Mouse (Mus musculus): ENCODE measurements around the gene Gm5089. TPM values are rescaled to one million over a fixed set of nuclear protein-coding genes. Genes with fewer than 3 reads are reported as not detected.

Gene Gm5089
- total RNA-seq, 2 experiments from 2014 or later = not detected

DNA sequence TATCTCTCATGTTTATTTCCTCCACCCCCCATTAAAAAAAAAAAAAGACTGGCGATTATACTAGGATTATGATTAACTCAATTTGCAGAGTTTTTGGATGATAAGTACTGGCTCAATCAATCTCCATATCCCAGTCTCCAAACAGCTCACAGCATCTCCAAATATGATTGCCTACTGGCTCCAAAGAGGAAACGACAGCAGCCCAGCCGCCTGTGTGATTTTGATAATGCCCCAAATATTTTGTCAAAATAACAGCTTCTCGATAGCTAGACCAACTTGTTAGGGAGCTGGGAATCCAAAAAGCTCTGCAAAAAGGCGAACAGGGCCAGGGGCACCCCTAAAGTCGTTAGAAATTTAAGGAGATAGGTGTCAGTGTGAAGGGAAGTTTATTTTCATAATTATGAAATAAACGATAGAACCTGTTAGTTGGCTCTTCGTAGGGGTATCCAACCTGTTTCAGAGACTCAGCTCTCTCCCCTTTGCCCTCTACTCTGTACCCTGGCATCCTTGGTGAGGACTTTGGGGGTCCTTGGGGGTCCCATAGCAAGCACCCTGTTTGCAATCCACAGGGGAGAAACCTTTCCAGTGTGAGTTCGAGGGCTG lies 27.2 kb upstream of the Gm5089 start:
- DNase-seq = peak in 1 of 2 experiments; percentile 32

DNA sequence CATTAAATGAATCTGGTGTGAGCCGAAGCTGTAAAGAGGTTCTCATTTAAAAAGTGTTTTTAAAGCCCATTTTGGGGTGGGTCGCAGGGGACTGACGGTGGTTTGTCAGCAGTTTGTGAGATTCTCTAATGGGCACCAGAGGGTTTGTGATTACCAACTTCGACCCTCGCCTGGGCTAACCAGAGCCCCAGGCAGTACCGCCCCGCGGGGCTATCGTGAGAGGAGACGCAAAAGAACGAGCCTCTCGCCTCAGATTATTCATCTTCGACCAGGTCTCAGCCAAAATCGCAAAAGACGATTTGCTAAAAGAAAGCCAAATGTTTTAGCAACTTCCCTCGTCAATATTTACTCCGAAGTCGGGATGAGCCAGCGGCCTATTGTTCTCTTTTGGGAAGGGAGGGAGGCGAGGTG lies 26.4 kb upstream of the Gm5089 start:
- DNase-seq = peak in 1 of 2 experiments; percentile 45

DNA sequence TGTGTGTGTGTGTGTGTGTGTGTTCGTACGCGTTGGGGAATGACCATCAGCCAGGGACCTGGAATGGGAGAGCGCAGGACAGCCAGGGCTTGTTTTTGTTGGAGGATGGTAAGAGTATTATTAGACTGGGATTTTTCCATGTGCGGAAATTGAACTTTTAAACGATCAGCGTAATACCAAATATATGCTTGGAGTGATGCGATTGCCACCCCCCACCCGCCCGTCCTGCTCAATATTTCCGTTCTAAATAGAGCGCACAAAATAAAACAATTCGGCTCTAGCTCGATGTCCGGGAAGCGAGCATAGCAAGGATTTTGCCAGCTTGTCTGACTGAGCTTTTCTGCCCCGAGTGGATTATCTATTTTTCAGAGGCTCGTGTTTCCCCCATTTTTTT lies 25.9 kb upstream of the Gm5089 start:
- no peak for DNase-seq

DNA sequence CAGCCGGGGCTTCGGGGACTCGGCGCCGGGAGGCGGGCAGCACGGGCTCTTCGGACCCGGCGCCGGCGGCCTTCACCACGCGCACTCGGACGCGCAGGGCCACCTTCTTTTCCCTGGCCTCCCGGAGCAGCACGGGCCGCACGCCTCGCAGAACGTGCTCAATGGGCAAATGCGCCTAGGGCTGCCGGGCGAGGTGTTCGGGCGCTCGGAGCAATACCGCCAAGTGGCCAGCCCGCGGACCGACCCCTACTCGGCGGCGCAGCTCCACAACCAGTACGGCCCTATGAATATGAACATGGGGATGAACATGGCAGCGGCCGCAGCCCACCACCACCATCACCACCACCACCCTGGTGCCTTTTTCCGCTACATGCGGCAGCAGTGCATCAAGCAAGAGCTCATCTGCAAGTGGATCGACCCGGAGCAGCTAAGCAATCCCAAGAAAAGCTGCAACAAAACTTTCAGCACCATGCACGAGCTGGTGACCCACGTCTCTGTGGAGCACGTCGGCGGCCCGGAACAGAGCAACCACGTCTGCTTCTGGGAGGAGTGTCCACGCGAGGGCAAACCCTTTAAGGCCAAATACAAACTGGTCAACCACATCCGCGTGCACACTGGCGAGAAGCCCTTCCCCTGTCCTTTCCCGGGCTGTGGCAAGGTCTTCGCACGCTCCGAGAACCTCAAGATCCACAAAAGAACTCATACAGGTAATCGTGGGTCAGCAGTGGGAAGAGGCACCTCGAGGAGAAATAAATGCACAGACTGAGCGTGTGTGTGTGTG lies 25.3 kb upstream of the Gm5089 start:
- DNase-seq = peak in 1 of 2 experiments; percentile 46

DNA sequence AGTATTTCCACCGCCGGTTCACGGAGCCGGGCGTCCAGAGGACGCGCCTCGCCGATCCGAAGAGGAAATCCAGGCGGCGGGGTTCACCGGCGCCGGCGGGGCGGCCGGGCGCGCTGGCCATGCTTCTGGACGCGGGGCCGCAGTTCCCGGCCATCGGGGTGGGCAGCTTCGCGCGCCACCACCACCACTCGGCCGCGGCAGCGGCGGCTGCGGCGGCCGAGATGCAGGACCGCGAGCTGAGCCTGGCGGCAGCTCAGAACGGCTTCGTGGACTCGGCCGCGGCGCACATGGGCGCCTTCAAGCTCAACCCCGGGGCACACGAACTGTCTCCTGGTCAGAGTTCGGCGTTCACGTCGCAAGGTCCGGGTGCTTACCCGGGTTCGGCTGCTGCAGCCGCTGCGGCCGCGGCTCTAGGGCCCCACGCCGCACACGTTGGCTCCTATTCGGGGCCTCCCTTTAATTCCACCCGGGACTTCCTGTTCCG lies 24.7 kb upstream of the Gm5089 start:
- peak in 1 of 2 experiments; percentile 30 for DNase-seq

DNA sequence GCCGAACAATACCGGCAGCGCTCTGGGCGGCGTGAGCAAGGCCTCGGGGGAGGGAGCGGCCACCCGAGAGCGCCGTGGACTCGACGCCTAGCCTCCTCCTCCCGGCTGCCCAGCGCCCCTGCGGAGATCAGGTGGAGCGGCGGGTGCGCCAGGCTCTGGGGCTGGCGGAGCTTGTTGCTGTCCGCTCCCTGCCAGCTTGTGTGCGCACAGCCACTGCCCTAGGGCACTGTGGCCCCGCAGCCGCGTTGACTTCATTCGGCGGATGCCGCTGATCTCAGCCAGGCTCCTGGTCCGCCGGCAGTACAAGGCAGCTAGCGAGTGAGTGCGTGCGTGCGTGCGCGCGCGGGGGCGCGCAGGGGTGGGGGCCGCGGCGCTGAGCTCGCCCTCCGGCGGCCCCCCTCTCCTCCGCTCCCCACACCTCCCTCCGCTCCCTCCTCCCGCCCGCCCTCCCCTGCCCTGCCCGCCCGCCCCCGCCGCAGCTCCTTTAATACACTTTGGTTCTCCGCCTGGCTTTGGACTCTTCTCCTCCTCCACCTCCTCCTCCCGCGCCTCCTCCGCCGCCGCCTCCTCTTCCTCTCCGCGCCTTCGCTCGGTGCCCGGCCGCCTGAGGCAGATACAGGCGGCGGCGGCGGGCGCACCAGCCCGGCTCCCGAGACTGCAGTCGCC lies 24.1 kb upstream of the Gm5089 start, which contains the start of gene Zic2:
Gene Zic2 (plus strand): TSS at position 545 of the 666 bp plus-strand sequence.
- DNase-seq = peak in 1 of 2 experiments; percentile 29

DNA sequence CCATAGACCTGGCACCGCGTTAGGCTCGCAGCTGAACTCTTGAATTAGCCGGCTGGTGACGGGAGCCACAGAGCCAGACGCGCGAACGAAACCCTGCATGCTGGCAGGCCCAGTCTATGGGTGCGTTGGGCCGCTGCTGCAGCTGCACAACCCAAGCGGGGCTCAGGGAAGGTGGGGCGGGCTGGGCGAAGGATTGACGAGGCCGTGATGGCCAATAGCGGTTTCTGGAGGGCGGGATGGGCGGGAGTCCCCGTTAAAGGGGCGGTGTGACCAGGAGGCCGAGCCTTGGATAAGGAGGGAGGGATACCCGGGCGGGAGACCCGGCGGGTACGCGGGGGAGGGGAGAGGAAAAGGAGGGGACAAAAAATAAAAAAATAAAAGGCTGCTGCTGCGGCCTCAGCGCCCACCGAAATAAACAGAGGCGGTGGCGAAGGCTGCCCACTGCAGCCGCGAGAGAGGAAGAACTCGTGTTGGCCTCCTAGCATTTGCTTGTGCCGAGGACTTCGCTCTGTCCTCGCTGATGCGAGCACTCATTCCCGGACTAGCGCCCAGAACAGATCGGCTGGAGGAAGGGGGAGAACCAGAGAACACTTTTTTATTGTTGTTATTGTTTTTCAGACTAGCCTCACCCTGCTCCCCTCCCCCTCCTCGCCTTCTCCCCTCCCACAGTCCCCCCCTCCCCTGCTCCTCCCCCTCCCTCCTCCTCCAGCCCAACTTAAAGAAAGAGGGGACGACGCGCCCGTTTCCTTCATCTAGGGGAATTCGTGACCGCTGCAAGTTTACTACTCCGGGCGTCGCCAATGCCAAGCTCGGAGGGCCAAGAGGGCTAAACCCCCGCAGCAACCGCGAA lies 23.4 kb upstream of the Gm5089 start:
- peak in 1 of 2 experiments; percentile 47 for DNase-seq

DNA sequence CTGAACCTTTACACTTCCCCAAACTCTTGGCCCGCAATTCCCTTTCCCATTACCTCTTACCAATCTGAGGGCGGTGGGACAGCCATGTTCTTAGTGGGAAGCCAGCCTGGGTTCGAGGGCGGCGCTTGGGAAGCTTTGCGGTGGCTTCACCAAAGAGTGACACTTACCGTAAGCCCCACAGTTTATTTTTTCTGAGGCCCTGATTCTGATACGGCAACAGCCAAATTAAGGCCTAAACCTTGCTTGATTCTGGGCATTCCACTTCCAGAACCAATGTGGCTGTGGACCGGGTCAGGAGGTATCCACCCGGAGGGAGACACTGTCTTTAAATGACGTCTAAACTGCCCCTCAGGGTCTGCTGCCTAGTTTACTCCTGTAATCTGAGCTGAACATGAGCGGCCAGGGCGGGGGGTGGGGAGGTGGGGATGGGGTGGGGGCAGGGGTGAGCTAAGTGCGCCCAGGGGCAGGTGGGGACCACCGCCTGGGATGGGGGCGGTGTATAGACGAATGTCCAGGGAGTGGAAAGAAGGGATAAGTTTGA lies 22.4 kb upstream of the Gm5089 start:
- DNase-seq = peak in 1 of 2 experiments; percentile 25

DNA sequence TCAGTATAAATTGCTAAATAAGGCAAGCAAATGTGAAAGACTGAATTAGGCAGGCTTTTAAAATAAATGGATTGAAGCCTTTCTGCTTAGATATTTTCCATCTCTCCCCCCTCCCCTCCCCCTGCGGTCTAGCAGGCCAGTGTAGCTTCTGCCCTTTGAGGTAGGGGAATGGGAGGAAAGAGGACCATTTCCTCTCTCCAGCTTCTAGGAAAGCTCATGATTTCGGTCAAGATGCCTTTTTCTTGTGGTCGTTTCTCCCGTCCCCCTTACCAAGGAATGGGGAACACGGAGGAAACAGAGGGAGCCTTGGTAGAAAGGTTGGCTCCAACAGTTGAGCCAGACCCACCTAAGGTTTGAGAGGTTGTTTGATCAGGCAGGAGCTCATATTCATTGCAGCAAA lies 21.7 kb upstream of the Gm5089 start:
- DNase-seq = no peak

DNA sequence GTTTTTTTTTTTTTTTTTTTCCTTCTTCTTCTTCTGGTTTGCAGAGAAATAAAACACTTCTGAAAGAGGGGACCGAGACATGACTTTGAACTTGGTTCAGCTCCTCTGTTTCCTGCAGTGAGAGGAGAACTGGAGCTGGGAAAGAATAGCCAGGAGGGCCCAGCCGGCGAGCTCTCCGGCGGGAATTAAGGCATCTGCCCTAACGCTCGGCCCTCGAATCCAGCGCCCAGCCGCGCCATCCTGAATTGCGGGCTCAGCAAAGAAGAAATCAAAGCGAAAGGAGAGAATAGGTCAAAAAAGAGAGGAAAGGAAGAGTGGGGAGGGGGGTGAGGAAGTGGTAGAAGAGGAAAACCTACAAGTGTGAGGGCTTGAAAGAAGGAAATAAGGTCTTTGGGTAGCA lies 21.2 kb upstream of the Gm5089 start:
- DNase-seq = peak in 1 of 2 experiments; percentile 37

DNA sequence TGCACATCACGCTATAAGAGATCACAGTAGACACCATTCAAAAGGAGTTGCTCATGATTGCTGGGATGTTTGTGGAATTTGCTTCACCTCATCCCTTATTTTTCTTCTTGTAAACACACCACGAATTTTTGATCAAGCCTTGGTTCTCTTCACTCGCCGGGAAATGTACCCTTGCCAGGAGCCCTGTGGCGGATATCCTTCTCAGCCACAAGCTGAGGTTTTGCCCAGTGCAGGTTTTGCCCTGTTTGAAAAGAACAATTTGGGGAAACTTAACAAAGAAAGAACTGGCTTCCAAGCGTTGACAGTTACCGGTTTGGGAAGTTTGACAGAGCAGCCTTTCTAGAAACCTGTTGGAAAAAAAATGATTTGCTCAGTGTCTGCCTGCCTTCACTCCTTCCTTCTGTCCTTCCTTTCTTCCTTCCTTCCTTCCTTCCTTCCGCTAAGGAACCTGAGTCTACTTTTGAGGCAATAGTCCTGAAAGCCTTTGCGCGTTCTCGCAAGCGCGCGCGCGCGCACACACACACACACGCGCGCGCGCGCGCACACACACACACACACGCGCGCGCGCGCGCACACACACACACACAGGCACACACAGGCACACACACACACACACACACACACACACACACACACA lies 20.7 kb upstream of the Gm5089 start:
- no peak for DNase-seq

DNA sequence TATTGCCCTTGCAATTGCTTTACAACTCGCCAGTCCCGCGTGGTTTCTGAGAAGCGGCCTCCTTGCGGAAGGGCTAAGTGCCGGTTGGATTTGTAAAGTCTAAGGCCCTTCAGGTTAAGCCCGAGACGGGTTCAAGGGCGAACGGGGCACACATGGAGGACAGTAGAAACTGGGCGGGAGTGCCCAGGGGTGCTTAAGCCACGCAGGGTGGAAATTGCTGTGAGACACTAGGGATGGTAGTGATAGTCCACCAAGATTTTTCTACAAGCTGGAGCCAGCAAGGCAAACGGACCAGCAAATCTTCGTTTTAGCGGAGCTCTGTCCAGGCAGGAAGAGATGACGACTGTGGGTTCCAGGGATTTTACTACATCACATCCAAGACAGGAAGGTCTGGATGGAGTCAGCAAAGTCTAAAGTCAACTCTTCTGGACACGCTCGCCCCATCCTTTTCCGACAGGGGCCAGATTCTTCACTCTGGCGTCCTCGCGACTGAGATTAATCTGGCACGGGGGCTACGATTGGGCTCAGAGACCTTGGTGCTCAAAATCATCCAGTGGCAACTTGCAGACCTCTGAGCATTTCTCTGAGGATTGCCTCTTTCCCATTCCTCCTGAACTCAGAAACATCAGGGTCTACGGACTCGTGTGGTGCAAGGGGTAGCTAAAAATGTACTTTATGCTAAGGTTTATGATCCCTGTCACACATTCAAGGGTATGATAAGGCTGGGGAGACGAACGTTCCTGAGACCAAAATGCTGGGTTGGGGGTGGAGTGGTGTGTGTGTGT lies 18.2 kb upstream of the Gm5089 start:
- peak in 1 of 2 experiments; percentile 17 for DNase-seq

DNA sequence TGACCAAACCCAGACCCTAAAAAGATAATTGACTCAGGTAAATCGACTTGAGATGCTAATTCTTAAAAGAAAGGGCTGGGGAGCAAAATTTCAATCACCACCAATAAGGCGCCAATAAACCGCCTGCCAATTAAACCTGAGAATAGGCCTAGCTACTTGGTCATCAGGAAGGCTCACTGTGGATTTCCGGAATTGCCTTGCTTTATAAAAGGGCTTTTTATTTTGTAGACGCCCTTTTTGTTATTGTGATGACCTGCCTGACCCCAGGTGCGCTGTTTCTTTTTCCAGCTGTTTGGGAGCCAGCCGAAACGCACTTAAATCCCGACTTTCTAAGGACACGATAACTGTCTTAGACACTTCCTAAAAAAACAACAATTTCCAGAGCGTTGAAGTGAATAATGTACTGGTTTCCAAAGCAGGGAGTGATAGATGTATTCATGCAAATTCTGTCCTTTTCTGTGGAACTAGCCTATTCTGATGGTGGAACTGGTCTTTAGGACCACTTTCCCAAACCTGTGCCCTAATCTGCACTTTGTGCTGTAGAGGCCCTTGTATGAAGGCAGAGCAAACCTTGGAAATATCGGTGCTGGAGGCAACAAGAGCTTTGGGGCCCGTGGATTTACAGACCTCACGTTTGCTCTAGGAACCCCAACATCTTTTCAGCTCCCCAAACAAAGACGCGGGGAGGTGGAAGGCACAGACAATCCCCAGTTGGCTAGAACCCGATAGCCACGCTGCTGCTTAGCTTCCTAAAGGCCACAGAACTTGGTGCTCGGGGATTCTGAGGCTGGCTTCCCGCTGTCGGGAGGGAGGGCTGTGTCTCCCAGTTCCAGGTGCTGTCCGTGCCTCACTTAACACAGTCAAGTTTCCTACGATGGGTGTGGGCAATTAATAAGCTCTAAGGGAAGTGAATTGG lies 17.3 kb upstream of the Gm5089 start:
- peak in 1 of 2 experiments; percentile 10 for DNase-seq

DNA sequence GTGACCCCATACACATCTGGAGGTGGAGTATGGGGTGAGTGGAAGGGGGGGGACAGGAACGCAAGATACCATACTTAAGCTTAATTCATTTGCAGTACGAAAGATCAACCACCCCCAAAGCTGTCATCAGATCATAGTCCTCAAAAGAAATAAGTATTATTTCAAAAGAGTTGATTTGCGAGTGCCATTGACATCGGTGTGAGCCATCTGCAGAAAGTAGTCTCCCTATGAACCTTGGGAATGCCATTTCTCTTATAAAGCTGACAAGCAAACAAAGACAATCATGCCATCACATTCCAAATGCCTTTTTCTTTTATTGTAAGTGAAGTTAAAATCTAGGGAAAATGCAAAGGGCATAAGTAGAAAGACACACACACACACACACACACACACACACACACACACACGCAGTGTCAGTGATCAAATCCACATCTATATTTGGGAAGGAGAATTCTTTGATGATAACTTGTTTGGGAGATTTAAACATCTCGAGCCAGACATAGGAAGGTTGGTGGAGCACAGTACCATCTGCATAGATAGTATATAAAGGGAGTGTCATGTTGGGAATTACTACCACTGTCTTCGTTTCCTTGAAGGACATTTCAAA lies 15.9 kb upstream of the Gm5089 start:
- no peak for DNase-seq

DNA sequence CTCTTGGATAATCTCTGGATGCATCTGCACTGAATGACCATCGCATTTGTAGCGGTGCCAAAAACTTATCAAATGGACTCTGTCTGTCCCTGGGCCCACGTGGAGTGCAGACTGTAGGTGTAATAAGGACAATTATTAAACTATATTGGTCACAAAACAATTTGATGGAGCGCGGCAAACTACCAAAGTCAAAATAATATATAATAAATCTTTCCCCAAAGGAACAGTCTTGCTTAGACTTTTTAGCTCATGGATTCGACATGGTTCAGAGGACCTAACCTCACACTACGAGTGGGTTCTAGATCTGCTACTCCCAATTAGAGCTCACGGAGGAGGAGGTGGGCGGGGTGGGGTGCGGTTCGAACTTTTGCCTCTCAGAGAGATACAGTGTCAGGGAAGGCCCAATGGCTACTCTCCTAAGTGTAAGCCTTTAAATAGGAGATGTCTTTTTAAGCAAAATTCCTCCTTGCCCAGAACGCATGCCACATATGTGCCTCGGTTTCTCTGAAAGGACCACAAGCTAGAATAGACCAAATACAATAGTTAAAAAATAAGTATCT lies 15.1 kb upstream of the Gm5089 start:
- peak in 1 of 2 experiments; percentile 14 for DNase-seq

DNA sequence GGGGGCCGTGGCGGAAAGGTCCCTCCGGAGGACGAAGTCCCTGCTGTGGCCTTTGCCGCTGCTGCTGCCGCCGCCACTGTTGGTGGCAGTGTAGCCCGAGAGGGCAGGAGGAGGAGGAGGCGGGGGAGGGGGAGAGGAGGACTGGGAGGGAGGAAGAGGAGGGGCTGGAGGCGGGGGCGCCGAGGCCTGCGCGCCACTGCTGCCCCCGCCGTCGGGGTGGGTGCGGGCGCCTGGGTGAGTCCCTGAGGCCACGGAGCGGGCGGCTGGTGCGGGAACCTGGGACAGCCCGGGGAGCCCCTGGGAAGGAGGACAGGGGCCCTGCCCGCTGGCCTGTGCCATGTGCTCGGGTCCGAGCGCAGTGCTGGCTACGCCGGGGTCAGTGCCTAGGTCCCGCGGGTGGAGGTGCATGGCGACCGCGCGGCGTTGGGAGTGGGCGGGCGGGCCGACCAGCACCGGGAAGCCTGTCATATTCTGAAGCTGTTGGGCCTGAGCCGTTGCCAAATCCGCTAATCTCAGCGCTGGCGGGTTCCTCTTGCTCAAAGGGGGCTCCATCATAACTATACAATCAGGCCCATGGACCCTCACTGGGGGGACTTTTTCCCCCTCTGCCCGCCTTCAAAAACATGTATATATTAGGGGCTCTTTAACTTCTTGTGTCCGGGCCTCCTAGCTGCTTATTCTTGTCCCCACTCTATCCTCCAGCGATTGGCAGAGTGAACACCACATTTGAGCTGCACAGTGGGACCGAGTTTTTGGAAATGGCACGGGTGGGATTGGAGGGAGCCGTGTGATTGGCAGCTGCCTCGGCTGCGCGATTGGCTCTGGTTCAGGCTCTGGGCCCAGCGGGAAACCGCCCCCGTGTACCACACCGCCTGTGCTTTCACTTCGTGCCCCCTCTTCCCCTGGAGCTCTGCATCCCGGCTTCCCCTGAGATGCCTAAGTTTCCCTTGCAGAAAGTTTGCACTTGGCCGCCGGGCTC lies 14.1 kb upstream of the Gm5089 start, which contains the start of gene Zic5:
Gene Zic5 (minus strand): TSS at position 915 of the 979 bp plus-strand sequence.
- peak in 1 of 2 experiments; percentile 33 for DNase-seq

DNA sequence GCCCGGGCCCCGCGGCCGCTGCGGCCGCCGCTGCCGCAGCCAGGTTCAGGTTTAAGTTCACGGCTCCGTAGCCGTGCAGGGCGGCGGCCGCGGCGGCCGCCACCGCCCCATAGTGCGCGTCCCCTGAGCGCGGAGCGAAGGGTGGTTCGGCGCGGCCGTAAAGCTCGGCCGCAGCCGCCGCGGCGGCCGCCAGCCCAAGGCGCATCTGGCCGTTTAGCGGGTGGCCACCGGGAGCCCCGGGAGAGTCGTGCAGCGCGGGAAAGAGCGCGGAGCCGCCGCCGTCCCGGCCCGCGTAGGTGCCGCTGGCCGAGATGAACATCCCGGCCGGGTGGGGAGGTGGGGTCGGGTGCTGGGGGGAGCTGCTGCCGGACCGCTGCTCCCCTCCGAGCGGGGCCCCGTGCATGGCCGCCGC lies 13.4 kb upstream of the Gm5089 start:
- DNase-seq = peak in 1 of 2 experiments; percentile 10

All from heart, adult 18-20 months (tissue).